13 mouse cellular contexts compared by ENCODE assay signal in the genomic region with DNA sequence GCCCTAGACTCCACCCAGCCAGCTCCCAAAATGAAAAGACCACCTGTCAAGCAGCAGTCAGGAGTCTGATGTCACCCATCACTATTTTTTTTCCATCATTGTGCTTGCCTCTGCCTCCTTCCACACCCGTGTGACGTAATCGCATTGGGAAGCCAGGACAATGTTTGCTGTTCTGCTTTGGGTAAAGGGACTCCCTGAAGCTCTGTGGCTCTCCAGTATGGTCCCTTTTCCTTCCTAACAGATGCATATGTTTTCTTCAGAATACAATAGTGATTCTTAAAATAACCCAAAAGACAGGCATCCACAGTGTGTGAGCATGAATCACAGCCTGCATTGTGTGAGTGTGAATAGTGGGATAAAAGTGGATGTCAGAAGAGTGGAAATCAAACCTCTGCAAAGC.
"Had no signal": no experiment of that assay in that cellular context is flagged by ENCODE, and none has a peak within 500 bp of the region (broad histone marks: within the 10 kb centered on the region; RNA-seq: fewer than 3 reads in every experiment).

No protein-coding gene starts in this region.

- H3K9me3 ChIP-seq: limb, embryonic 12.5 days; lung, embryonic 15.5 days; midbrain, embryonic 13.5 days; neural tube, embryonic 12.5 days had no signal

- H3K27ac ChIP-seq: layer of hippocampus, adult 2 months; limb, embryonic 12.5 days; liver, embryonic 13.5 days; lung, embryonic 15.5 days; midbrain, embryonic 13.5 days; neural tube, embryonic 12.5 days had no signal

- H3K4me2 ChIP-seq: limb, embryonic 12.5 days; liver, embryonic 13.5 days; lung, embryonic 15.5 days; midbrain, embryonic 13.5 days; neural tube, embryonic 12.5 days had no signal

- H3K36me3 ChIP-seq: limb, embryonic 12.5 days; liver, embryonic 13.5 days; lung, embryonic 15.5 days; midbrain, embryonic 13.5 days; neural tube, embryonic 12.5 days had no signal

- H3K9ac ChIP-seq: limb, embryonic 12.5 days; liver, embryonic 13.5 days; liver, postnatal 0 days; lung, embryonic 15.5 days; midbrain, embryonic 13.5 days; neural tube, embryonic 12.5 days had no signal

- DNase-seq: kidney, postnatal 10 days; kidney, postnatal 4 days; liver; liver, embryonic 13.5 days; retina, postnatal 1 day; right cerebral cortex, postnatal 14 days; thymus, postnatal 36 days had no signal

- H3K4me1 ChIP-seq: limb, embryonic 12.5 days; liver, embryonic 13.5 days; midbrain, embryonic 13.5 days; neural tube, embryonic 12.5 days had no signal

- H3K27me3 ChIP-seq: limb, embryonic 12.5 days; lung, embryonic 15.5 days; neural tube, embryonic 12.5 days had no signal

- ATAC-seq: liver, postnatal 0 days; midbrain, embryonic 13.5 days had no signal

- H3K4me3 ChIP-seq: layer of hippocampus, adult 2 months; limb, embryonic 12.5 days; liver, embryonic 13.5 days; lung, embryonic 15.5 days; midbrain, embryonic 13.5 days; neural tube, embryonic 12.5 days had no signal
